In the genomic region with DNA sequence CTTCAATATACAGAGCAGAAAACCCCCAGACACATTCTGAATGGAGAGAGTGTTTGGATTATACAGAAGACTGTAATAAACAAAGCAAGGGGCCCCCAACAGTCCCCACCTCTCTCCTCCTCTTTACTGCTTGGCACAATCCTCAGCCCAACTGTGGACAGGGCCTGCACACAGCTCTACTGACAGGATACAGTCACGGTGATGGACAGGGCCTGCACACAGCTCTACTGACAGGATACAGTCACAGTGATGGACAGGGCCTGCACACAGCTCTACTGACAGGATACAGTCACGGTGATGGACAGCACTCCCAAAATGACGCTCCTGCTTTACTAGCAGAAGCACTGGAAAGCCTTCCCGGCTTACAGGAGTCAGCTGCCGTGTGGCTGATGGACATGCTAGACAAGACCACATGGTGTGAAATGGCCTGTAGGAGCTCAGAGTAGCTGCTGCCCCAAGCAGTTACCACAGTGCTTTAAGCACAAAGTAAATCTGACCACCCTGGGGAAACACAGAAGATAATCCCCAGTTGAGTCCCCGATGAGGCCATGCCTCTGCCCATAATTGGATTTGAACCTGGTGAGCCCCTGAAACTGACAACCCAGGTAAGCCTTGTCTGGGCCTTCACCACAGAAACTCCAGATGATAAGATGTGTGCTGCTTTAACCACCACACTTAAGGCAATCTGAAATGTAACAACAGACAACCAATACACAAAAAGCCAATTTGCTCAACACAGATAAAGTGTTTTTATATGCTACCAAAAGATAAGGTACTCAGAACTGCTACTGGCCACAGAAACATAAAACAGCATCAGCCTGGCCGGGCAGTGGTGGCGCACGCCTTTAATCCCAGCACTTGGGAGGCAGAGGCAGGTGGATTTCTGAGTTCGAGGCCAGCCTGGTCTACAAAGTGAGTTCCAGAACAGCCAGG, we compare ENCODE assay signal across 11 mouse cellular contexts. TPM values are rescaled to one million over a fixed set of nuclear protein-coding genes. Genes with fewer than 3 reads are reported as not detected.
A peak's percentile ranks its signal among the peaks of the same experiment; 100 is the strongest.
DNase-seq lines count a peak whose midpoint lies in the region; ATAC-seq and TF ChIP-seq lines count a peak whose summit lies in the region.
"Had no signal": no experiment of that assay in that cellular context is flagged by ENCODE, and none has a peak within 500 bp of the region (broad histone marks: within the 10 kb centered on the region; RNA-seq: fewer than 3 reads in every experiment).

No protein-coding gene starts in this region.

- H3K79me2 ChIP-seq in MEL (ENCODE audit: control insufficient read depth, insufficient read depth, low read length, poor library complexity) = no peaks in the 10 kb centered on the region; the same call in 1 of the 2 replicates

- H3K36me3 ChIP-seq in MEL (ENCODE audit: control insufficient read depth in 1 of 2, insufficient read depth in 2 of 2, low read length in 2 of 2) = peaks cover 0 to 29% of the 10 kb centered on the region in 2 experiments; a peak in 2 of 4 replicates
- H3K36me3 ChIP-seq in midbrain, embryonic 14.5 days (ENCODE audit: control insufficient read depth, insufficient read depth, low read length) = no peaks in the 10 kb centered on the region

- no peak for TF ChIP-seq RAD21 in MEL (IDR thresholded peaks at IDR 0.05; ENCODE audit: low read depth, low read length)

- peaks cover 49% of the 10 kb centered on the region for H3K4me1 ChIP-seq in cerebellum, adult 2 months (ENCODE audit: control insufficient read depth, insufficient read depth, low read length)
- H3K4me1 ChIP-seq in MEL (ENCODE audit: control insufficient read depth in 1 of 2, insufficient read depth in 2 of 2, low read length in 2 of 2) = peaks cover 11 to 33% of the 10 kb centered on the region in 2 experiments
- peaks cover 9% of the 10 kb centered on the region; the same call in 1 of the 2 replicates for H3K4me1 ChIP-seq in midbrain, embryonic 14.5 days (ENCODE audit: control insufficient read depth, insufficient read depth, low read length)

- ATAC-seq in midbrain, embryonic 14.5 days (ENCODE audit: low FRiP score, low TSS enrichment) = no peak

- no peak overlapping the region for H3K4me2 ChIP-seq in midbrain, embryonic 14.5 days (ENCODE audit: low read length)

- TF ChIP-seq POLR2A in cerebellum, adult 2 months (IDR thresholded peaks at IDR 0.05; ENCODE audit: borderline replicate concordance, insufficient read depth, low read length) = no peak
- no peak for TF ChIP-seq POLR2A in MEL (IDR thresholded peaks at IDR 0.05; ENCODE audit: control insufficient read depth in 1 of 2, insufficient read depth in 1 of 2, low read depth in 1 of 2, low read length in 2 of 2, poor library complexity in 1 of 2)

- peak; percentile 77 to 78 for TF ChIP-seq EP300 in MEL (IDR thresholded peaks at IDR 0.05; ENCODE audit: low read depth in 1 of 2, low read length in 2 of 2)

- peak overlapping the region; percentile 79 for H3K27ac ChIP-seq in cerebellum, adult 2 months (ENCODE audit: insufficient read depth, low read length)
- peak overlapping the region; percentile 51 for H3K27ac ChIP-seq in layer of hippocampus, adult 2 months
- H3K27ac ChIP-seq in MEL (ENCODE audit: control insufficient read depth, low read depth, low read length) = 0 out of 2 replicates have a peak overlapping the region, but pooled peaks have one; percentile 13
- no peak overlapping the region for H3K27ac ChIP-seq in midbrain, embryonic 14.5 days (replicated peaks; ENCODE audit: low read depth, low read length)

- DNase-seq in cerebellum, adult 2 months = no peak
- DNase-seq in cerebellum, postnatal 4 days (ENCODE audit: low spot score in 2 of 2) = no peak
- DNase-seq in layer of hippocampus, adult 2 months (ENCODE audit: low spot score in 2 of 2) = no peak
- no peak for DNase-seq in layer of hippocampus, adult 9-11 months
- peak; percentile 56 for DNase-seq in MEL (ENCODE audit: low read depth, low spot score)
- peak; percentile 29 for DNase-seq in midbrain, embryonic 14.5 days
- DNase-seq in adrenal gland, postnatal 14 days = no peak
- no peak for DNase-seq in left cerebral cortex, postnatal 36 days (ENCODE audit: low spot score in 2 of 2)
- DNase-seq: gastrocnemius, postnatal 25 days; left cerebral cortex, postnatal 4 days; right cerebral cortex, postnatal 4 days had no signal

- H3K4me3 ChIP-seq in cerebellum, adult 2 months (replicated peaks; ENCODE audit: insufficient read depth, low read depth, low read length) = no peak overlapping the region
- no peak overlapping the region for H3K4me3 ChIP-seq in layer of hippocampus, adult 2 months
- no peak overlapping the region for H3K4me3 ChIP-seq in MEL (ENCODE audit: control insufficient read depth in 1 of 2, insufficient read depth in 1 of 2, low read depth in 2 of 2, low read length in 2 of 2)
- H3K4me3 ChIP-seq in midbrain, embryonic 14.5 days (replicated peaks; ENCODE audit: low read depth, low read length) = no peak overlapping the region

- no peaks in the 10 kb centered on the region for H3K27me3 ChIP-seq in cerebellum, adult 2 months (ENCODE audit: control insufficient read depth, insufficient read depth, low read length)
- no peaks in the 10 kb centered on the region for H3K27me3 ChIP-seq in MEL (ENCODE audit: control insufficient read depth in 1 of 2, insufficient read depth in 2 of 2, low read length in 2 of 2)
- no peaks in the 10 kb centered on the region for H3K27me3 ChIP-seq in midbrain, embryonic 14.5 days (ENCODE audit: control insufficient read depth, insufficient read depth, low read length)

- no peaks in the 10 kb centered on the region for H3K9me3 ChIP-seq in MEL (replicated peaks; ENCODE audit: insufficient read depth, low read length)
- H3K9me3 ChIP-seq in midbrain, embryonic 14.5 days (ENCODE audit: control insufficient read depth, low read length) = no peaks in the 10 kb centered on the region

- 46% methylated on average over 10 of the region's 10 CpGs for WGBS in cerebellum, adult 2 months
- WGBS in midbrain, embryonic 14.5 days = 61% methylated on average over 10 of the region's 10 CpGs

- H3K9ac ChIP-seq in MEL (ENCODE audit: control insufficient read depth, low read depth, low read length, poor library complexity, severe bottlenecking) = no peak overlapping the region
- no peak overlapping the region for H3K9ac ChIP-seq in midbrain, embryonic 14.5 days (replicated peaks; ENCODE audit: low read length)

- intact Hi-C loops in left cerebral cortex, postnatal 36 days (cut with DNase I) = no loop called here

- TF ChIP-seq CTCF in cerebellum, adult 2 months (IDR thresholded peaks at IDR 0.05; ENCODE audit: borderline replicate concordance, insufficient read depth, low read depth, low read length) = no peak
- TF ChIP-seq CTCF in layer of hippocampus, adult 2 months (conservative IDR thresholded peaks at IDR 0.05) = no peak
- TF ChIP-seq CTCF in MEL (IDR thresholded peaks at IDR 0.05 in 2 of 3, conservative IDR thresholded peaks at IDR 0.05 in 1 of 3; ENCODE audit: control insufficient read depth in 1 of 3, insufficient read depth in 1 of 3, low read depth in 2 of 3, low read length in 3 of 3, poor library complexity in 1 of 3, severe bottlenecking in 1 of 3) = no peak

TF ChIP-seq in MEL, 35 proteins besides CTCF, POLR2A, EP300 and RAD21:
- TF ChIP-seq MYC (IDR thresholded peaks at IDR 0.05; ENCODE audit: low read depth, low read length) = no peak
- no peak for TF ChIP-seq NRF1 (IDR thresholded peaks at IDR 0.05; ENCODE audit: insufficient read depth, low read depth, low read length, poor library complexity, severe bottlenecking)
- peak; percentile 42; the same call in 1 of the 2 replicates for TF ChIP-seq SIN3A (IDR thresholded peaks at IDR 0.05; ENCODE audit: low read length)
- peak; percentile 82 for TF ChIP-seq RCOR1 (IDR thresholded peaks at IDR 0.05; ENCODE audit: low read depth, low read length)
- peak; percentile 85 for TF ChIP-seq GATA1 (IDR thresholded peaks at IDR 0.05; ENCODE audit: low read depth, low read length)
- TF ChIP-seq MEF2A (IDR thresholded peaks at IDR 0.05; ENCODE audit: extremely low read depth, insufficient replicate concordance, low read depth, low read length, poor library complexity, severe bottlenecking) = no peak
- TF ChIP-seq ETS1 (IDR thresholded peaks at IDR 0.05; ENCODE audit: low read depth, low read length) = peak; percentile 58; the same call in 1 of the 2 replicates
- 0 out of 2 replicates have a peak, but pooled peaks have one; percentile 41 for TF ChIP-seq MAFK (IDR thresholded peaks at IDR 0.05; ENCODE audit: borderline replicate concordance, low read depth, low read length)
- peak; percentile 33 for TF ChIP-seq TAL1 (IDR thresholded peaks at IDR 0.05; ENCODE audit: low read length)
- TF ChIP-seq GABPA (IDR thresholded peaks at IDR 0.05; ENCODE audit: low read depth, low read length) = no peak
- TF ChIP-seq TCF12 (IDR thresholded peaks at IDR 0.05; ENCODE audit: low read depth, low read length) = peak; percentile 77
- peak; percentile 93 for TF ChIP-seq TBP (IDR thresholded peaks at IDR 0.05; ENCODE audit: low read depth, low read length)
- no peak for TF ChIP-seq HCFC1 (IDR thresholded peaks at IDR 0.05; ENCODE audit: low read depth, low read length)

RNA-seq across cellular contexts. Expression of a gene that starts 42.3 kb away (rescaled TPM):
- polyA plus RNA-seq in cerebellum, adult 2 months (2012; rRNA removed) = 21.7 and 24.8 TPM in 2 replicates
- 10 to 100 TPM; 21.0 to 24.4 TPM for total RNA-seq in layer of hippocampus, adult 2 months (2021)
- 4.2 and 5.0 TPM in 2 replicates for total RNA-seq in MEL (2012; rRNA removed)
- polyA plus RNA-seq in MEL (2012; ENCODE audit: insufficient read depth in 1 of 2, insufficient read length in 2 of 2, low read depth in 1 of 2, low replicate concordance in 2 of 2, missing spikeins in 1 of 2) = 10 to 100 TPM in 1 of 2 experiments, not detected in 1; 15.8 TPM
- 11.7 and 14.0 TPM in 2 replicates for polyA plus RNA-seq in midbrain, embryonic 14.5 days (2014; fragmentation: Nextera tagmentation; extraction: Ambion mirVana)
- total RNA-seq in adrenal gland, postnatal 14 days (2021) = 22.5 and 29.0 TPM in 2 replicates
- 10 to 100 TPM; 12.1 to 15.7 TPM for total RNA-seq in left cerebral cortex, postnatal 36 days (2021)

Comparison
In these comparisons a context has a peak if more than half of its experiments do, and no peak if none do; other contexts are left out.
1. DNase-seq: peak in MEL (single experiment) and midbrain, embryonic 14.5 days (single experiment); none in cerebellum, adult 2 months (0 of 2), cerebellum, postnatal 4 days (0 of 2), layer of hippocampus, adult 2 months (0 of 2), layer of hippocampus, adult 9-11 months (single experiment), adrenal gland, postnatal 14 days (single experiment) and left cerebral cortex, postnatal 36 days (0 of 2).